Mouse (Mus musculus): ENCODE measurements around the gene AI481877. TPM values are rescaled to one million over a fixed set of nuclear protein-coding genes. Genes with fewer than 3 reads are reported as not detected.

Gene AI481877
- total RNA-seq, 4 experiments from 2014 or later, result not detected

Other genes starting within 250 kb of the AI481877 start
- 100 to 1,000 TPM; 184 to 228 (median 192) TPM for gene Ecpas, start 226.2 kb downstream of the AI481877 start, total RNA-seq (2022)
- under 1 TPM; 0.11 to 0.25 (median 0.19) TPM for gene Zkscan16, start 195.4 kb downstream of the AI481877 start, total RNA-seq (2022)
- gene Ptgr1, start 151.9 kb downstream of the AI481877 start, total RNA-seq (2022), result 1 to 10 TPM; 2.3 to 3.3 (median 3.1) TPM
- gene Dnajc25, start 143.9 kb downstream of the AI481877 start, total RNA-seq (2022), result 10 to 100 TPM; 18.8 to 22.3 (median 22.0) TPM
- 1 to 10 TPM in 2 of 4 experiments, under 1 TPM in 1, not detected in 1; 0.57 to 7.1 (median 1.7) TPM for gene Gm20503, start 135.8 kb downstream of the AI481877 start, total RNA-seq (2022)
- 10 to 100 TPM; 11.0 to 16.3 (median 14.8) TPM for gene Gng10, start 103.9 kb downstream of the AI481877 start, total RNA-seq (2022)
- gene Ugcg, start 50.3 kb upstream of the AI481877 start, total RNA-seq (2022), result 10 to 100 TPM; 11.7 to 14.2 (median 13.5) TPM